Comparison of ENCODE assay signal across 8 mouse cellular contexts in the genomic region with DNA sequence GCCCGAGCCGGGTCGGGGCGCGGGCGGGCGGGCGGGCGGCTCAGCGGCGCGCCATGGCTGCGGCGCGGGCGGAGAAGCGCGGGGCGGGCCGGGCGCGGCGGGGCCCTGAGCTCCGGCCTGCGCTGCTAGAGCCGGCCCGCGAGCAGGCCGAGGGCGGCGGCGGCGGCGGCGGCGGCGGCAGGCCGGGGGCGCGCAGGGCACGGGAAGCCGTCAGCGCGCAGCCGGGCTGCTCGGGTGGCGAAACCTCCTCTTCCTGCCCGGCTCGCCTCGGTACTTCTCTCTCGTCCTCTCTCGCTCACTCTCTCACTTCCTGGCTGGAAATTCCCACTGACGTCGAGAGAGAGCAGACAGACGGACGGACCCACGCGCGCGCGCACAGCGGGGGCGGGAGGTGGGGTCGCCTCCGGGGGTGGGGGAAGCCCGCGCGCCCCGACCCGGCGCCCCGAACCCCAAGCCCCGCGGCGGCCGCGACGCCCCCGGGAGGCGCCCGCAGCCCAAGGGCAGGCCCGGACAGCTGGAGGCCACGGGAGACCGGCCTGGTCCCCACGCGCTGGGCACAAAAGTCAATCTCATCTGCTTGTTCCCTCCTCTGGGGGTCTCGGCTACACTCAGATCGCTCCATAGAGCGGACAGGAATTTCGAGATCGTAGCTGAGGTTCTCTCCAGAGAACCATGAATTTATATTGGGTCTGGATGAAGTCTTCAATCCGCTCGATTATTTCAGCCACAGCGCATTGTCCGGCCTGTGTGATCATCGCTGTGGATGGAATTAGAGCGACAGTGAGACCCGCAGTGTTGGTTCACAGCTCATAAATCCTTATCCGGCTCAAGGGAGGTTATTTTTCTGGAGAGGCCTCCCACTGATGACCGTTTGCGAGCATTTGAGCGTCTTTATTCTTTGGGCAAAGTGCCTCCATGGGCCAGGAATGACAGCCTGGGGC. TPM values are rescaled to one million over a fixed set of nuclear protein-coding genes. Genes with fewer than 3 reads are reported as not detected.
DNase-seq lines count a peak whose midpoint lies in the region; ATAC-seq lines count a peak whose summit lies in the region.

TSS of gene Nfkb1 (minus strand) at position 357 of the 941 bp plus-strand sequence.

- peak; percentile 88 for ATAC-seq in hindbrain, embryonic 12.5 days (ENCODE audit: low FRiP score)

- no peaks in the 10 kb centered on the region for H3K9me3 ChIP-seq in hindbrain, embryonic 12.5 days (replicated peaks)

- H3K27ac ChIP-seq in hindbrain, embryonic 12.5 days: peak within 1 kb of the TSS; percentile 93

- H3K4me1 ChIP-seq in hindbrain, embryonic 12.5 days: peaks cover 23% of the 10 kb centered on the region

- WGBS in hindbrain, embryonic 12.5 days: under 1% methylated on average over 63 of the region's 102 CpGs

- H3K36me3 ChIP-seq in hindbrain, embryonic 12.5 days: no peaks in the 10 kb centered on the region

- H3K4me2 ChIP-seq in hindbrain, embryonic 12.5 days (replicated peaks): peak within 1 kb of the TSS; percentile 74

- peak within 1 kb of the TSS; percentile 94 for H3K9ac ChIP-seq in hindbrain, embryonic 12.5 days

- peak within 1 kb of the TSS; percentile 79 for H3K4me3 ChIP-seq in hindbrain, embryonic 12.5 days

- peak; percentile 64 for DNase-seq in MN1 (ENCODE audit: low spot score)
- DNase-seq in cerebellum, adult 9-11 months: peak; percentile 70
- peak; percentile 38 to 41 for DNase-seq in frontal cortex, postnatal 25 days (ENCODE audit: low spot score in 2 of 2)
- DNase-seq in layer of hippocampus, postnatal 14 days (ENCODE audit: low spot score in 2 of 2): peak; percentile 62 to 64
- peak; percentile 80 for DNase-seq in lung, postnatal 25 days (ENCODE audit: low spot score)
- DNase-seq in ovary, postnatal 36 days (ENCODE audit: low spot score): peak; percentile 66
- DNase-seq in thymus, postnatal 25 days: peak; percentile 75

- H3K27me3 ChIP-seq in hindbrain, embryonic 12.5 days: no peaks in the 10 kb centered on the region

RNA-seq across cellular contexts. Expression of gene Nfkb1, which starts in this region (rescaled TPM):
- polyA plus RNA-seq in hindbrain, embryonic 12.5 days (2016; fragmentation: Nextera tagmentation; extraction: Ambion mirVana): 11.1 and 11.6 TPM in 2 replicates
- 10 to 100 TPM; 23.0 to 23.2 TPM for total RNA-seq in layer of hippocampus, postnatal 14 days (2021)

Comparison
In these comparisons a context has a peak if more than half of its experiments do, and no peak if none do; other contexts are left out.
1. Peak in every context shown above with its lines: DNase-seq, ATAC-seq, H3K4me3 ChIP-seq and H3K27ac ChIP-seq.